In genomic region chr9:47645056-47645455, GRCm38 (mm10) we compare ENCODE assay signal across 25 mouse cellular contexts.
"Had no signal": no experiment of that assay in that cellular context is flagged by ENCODE, and none has a peak within 500 bp of the region (broad histone marks: within the 10 kb centered on the region; RNA-seq: fewer than 3 reads in every experiment).

No protein-coding gene starts in this region.

- H3K36me3 ChIP-seq: heart, embryonic 10.5 days; heart, embryonic 13.5 days; heart, embryonic 15.5 days; hindbrain, embryonic 13.5 days; intestine, embryonic 15.5 days; limb, embryonic 10.5 days; limb, embryonic 12.5 days had no signal

- DNase-seq: gastrocnemius, adult 2 months; gastrocnemius, postnatal 10 days; gastrocnemius, postnatal 25 days; heart, adult 18-20 months; heart, postnatal 14 days; heart, postnatal 36 days; kidney, adult 18-20 months; kidney, adult 8-10 months; kidney, postnatal 10 days; kidney, postnatal 25 days; kidney, postnatal 4 days; liver had no signal

- ATAC-seq: hindbrain, embryonic 16.5 days; inflammation-experienced regulatory T-cells, adult 6 months; intestine, embryonic 15.5 days; intestine, postnatal 0 days had no signal

- H3K27ac ChIP-seq: gastrocnemius, adult 2 months; heart, embryonic 10.5 days; heart, embryonic 13.5 days; heart, embryonic 15.5 days; hindbrain, embryonic 13.5 days; intestine, embryonic 15.5 days; layer of hippocampus, adult 2 months; left cerebral cortex, adult 2 months; limb, embryonic 10.5 days; limb, embryonic 12.5 days had no signal

- H3K9ac ChIP-seq: heart, embryonic 13.5 days; heart, embryonic 15.5 days; hindbrain, embryonic 13.5 days; intestine, embryonic 15.5 days; limb, embryonic 12.5 days had no signal

- H3K27me3 ChIP-seq: heart, embryonic 13.5 days; heart, embryonic 15.5 days; hindbrain, embryonic 13.5 days; intestine, embryonic 15.5 days; limb, embryonic 12.5 days had no signal

- H3K4me3 ChIP-seq: gastrocnemius, adult 2 months; heart, embryonic 10.5 days; heart, embryonic 13.5 days; heart, embryonic 15.5 days; hindbrain, embryonic 13.5 days; intestine, embryonic 15.5 days; layer of hippocampus, adult 2 months; left cerebral cortex, adult 2 months; limb, embryonic 10.5 days; limb, embryonic 12.5 days had no signal

- H3K9me3 ChIP-seq: heart, embryonic 10.5 days; heart, embryonic 13.5 days; heart, embryonic 15.5 days; hindbrain, embryonic 13.5 days; intestine, embryonic 15.5 days; limb, embryonic 10.5 days; limb, embryonic 12.5 days had no signal

- H3K4me2 ChIP-seq: heart, embryonic 13.5 days; heart, embryonic 15.5 days; hindbrain, embryonic 13.5 days; intestine, embryonic 15.5 days; limb, embryonic 12.5 days; liver, embryonic 11.5 days had no signal
